Mouse (Mus musculus) midbrain, embryonic 15.5 days (tissue): ENCODE measurements around the gene Mettl5. TPM values are rescaled to one million over a fixed set of nuclear protein-coding genes. Genes with fewer than 3 reads are reported as not detected.
A peak's percentile ranks its signal among the peaks of the same experiment; 100 is the strongest.

Experiments
- ATAC-seq: fragments of 200-750 bp; cut with Nextera tagmentation; replicated peaks from 2 replicates; pipeline ENCODE4 v1.8.0; 2017; ENCODE audit warnings: moderate TSS enrichment
- H3K27ac ChIP-seq: fragments of 300-500 bp; sonication (generic); 2 replicates; pipeline ENCODE4 v1.5.1; 2015; ENCODE audit warnings: mild to moderate bottlenecking, inconsistent platforms
- H3K27me3 ChIP-seq: fragments of 300-500 bp; sonication (generic); replicated peaks from 2 replicates; pipeline ENCODE4 v1.6.1; 2015; ENCODE audit warnings: inconsistent platforms
- H3K36me3 ChIP-seq: fragments of 300-500 bp; sonication (generic); replicated peaks from 2 replicates; pipeline ENCODE4 v1.6.1; 2015; ENCODE audit warnings: inconsistent platforms
- H3K4me1 ChIP-seq: fragments of 300-500 bp; sonication (generic); 2 replicates; pipeline ENCODE4 v1.6.1; 2015; ENCODE audit warnings: inconsistent platforms
- H3K4me2 ChIP-seq: fragments of 300-500 bp; sonication (generic); 2 replicates; pipeline ENCODE4 v1.6.1; 2015; ENCODE audit warnings: inconsistent platforms, mild to moderate bottlenecking, moderate library complexity
- H3K4me3 ChIP-seq: fragments of 300-500 bp; sonication (generic); 2 replicates; pipeline ENCODE4 v1.5.1; 2015; ENCODE audit warnings: mild to moderate bottlenecking, inconsistent platforms
- H3K9ac ChIP-seq: fragments of 300-500 bp; sonication (generic); 2 replicates; pipeline ENCODE4 v1.6.1; 2015; ENCODE audit warnings: mild to moderate bottlenecking, inconsistent platforms
- H3K9me3 ChIP-seq: fragments of 300-500 bp; sonication (generic); 2 replicates; pipeline ENCODE4 v1.6.1; 2016; ENCODE audit warnings: inconsistent platforms
- WGBS: fragments of 180-500 bp; shearing (Covaris S2); methylation state at CpG from one replicate; pipeline ENCODE4 v1.1.7; 2015; ENCODE audit warnings: mixed read lengths; 5-methylcytosine and 5-hydroxymethylcytosine counted together
- polyA plus RNA-seq: library from polyadenylated mRNA; unstranded; fragments of >200 nt; fragmentation: Nextera tagmentation; extraction: Ambion mirVana; gene quantifications from 2 replicates; pipeline ENCODE4 v1.2.1, GENCODE M21; 2015

Gene Mettl5
- polyA plus RNA-seq, 1 experiment from 2014 or later, result 27.1 TPM

GRCm38 (mm10) chr2:69821711-69822110 is 63.7 kb downstream of the Mettl5 start, which contains the start of gene Klhl23:
Gene Klhl23, plus strand, starts transcription at chr2:69821944.
- Histone ChIP-seq H3K27me3 (no peaks in the 10 kb centered on the region), H3K36me3 (no peaks in the 10 kb centered on the region), H3K4me3 (peak within 1 kb of the TSS; percentile 90), H3K9ac (peak within 1 kb of the TSS; percentile 95), H3K4me1 (peaks cover 38% of the 10 kb centered on the region), H3K27ac (peak within 1 kb of the TSS; percentile 97), H3K9me3 (no peaks in the 10 kb centered on the region), H3K4me2 (peak within 1 kb of the TSS; percentile 77)
- WGBS, result 31% methylated on average over 8 of the region's 8 CpGs
- ATAC-seq, result no peak

Other genes with a start within 250 kb of the Mettl5 start
- 20.3 and 25.2 TPM in 2 replicates for gene Bbs5, start 238.4 kb downstream of the Mettl5 start, polyA plus RNA-seq
- gene Klhl41, start 215.5 kb downstream of the Mettl5 start, polyA plus RNA-seq, result 0.23 and 0.37 TPM in 2 replicates
- gene Fastkd1, start 172.1 kb downstream of the Mettl5 start, polyA plus RNA-seq, result 15.8 and 17.0 TPM in 2 replicates
- gene Ppig, start 163.1 kb downstream of the Mettl5 start, polyA plus RNA-seq, result 120 and 125 TPM in 2 replicates
- gene Ccdc173, start 96.0 kb downstream of the Mettl5 start, polyA plus RNA-seq, result 2.8 and 2.9 TPM in 2 replicates
- 35.3 and 37.8 TPM in 2 replicates for gene Phospho2, start 96.0 kb downstream of the Mettl5 start, polyA plus RNA-seq
- gene Klhl23, start 63.7 kb downstream of the Mettl5 start, polyA plus RNA-seq, result 88.0 and 94.6 TPM in 2 replicates
- gene Ssb, start 24.1 kb downstream of the Mettl5 start, polyA plus RNA-seq, result 259 and 271 TPM in 2 replicates
- gene Ubr3, start 11.6 kb upstream of the Mettl5 start, polyA plus RNA-seq, result 19.2 and 19.8 TPM in 2 replicates
- 0.24 and 0.41 TPM in 2 replicates for gene Myo3b, start 153.5 kb upstream of the Mettl5 start, polyA plus RNA-seq